Mouse (Mus musculus): ENCODE measurements at regions not wholly inside any gene's neighbourhood (a gene's known extent, or its start where the extent isn't known, plus 50 kb on each side); places are given as distances from the start of the nearest gene placed in this dataset.

DNA sequence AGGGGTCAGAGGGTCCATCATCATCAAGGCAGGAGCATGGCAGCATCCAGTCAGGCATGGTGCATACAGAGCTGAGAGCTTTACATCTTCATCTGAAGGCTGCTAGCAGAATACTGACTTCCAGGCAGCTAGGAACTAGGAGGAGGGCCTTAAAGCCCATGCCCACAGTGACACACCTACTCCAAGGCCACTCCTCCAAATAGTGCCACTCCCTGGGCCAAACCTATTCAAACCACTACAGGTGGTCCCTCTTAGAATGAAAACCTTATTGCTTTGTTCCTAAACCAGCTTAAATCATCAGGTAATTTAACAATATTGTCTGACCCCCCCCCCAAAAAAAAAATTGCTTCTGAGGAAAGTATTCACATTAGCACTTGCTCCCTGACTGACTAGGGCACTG is 190.3 kb downstream of the Zfp326 start:
- ATAC-seq (ENCODE audit: poor library complexity, severe bottlenecking), result no peak

DNA sequence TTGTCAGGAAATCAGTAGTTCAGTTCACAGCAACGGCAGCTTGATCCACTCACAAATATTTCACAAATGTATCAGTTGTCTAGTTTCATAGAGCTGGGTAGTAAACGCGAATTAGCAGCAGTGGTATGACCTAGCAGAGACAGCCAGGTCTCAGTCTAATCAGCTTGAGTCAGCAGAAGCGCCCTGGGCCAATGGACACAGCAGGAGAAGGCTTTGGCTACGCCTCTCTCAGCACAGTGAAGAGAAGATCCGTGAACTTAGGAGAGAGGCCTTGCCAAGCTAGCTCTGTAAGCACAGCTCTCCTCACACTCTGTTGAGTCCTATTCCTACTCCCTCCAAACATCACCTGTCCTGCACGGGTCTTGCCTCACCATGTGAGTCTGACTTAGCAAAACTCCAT is 188.0 kb downstream of the Zfp326 start:
- no peak for ATAC-seq (ENCODE audit: poor library complexity, severe bottlenecking)

GRCm38 (mm10) chr5:106062926-106063325 is 186.6 kb downstream of the Zfp326 start:
- ATAC-seq (ENCODE audit: poor library complexity, severe bottlenecking), result no peak

GRCm38 (mm10) chr5:106056631-106057030 is 180.3 kb downstream of the Zfp326 start:
- no peak for ATAC-seq (ENCODE audit: poor library complexity, severe bottlenecking)

GRCm38 (mm10) chr5:106055221-106055620 is 178.9 kb downstream of the Zfp326 start:
- ATAC-seq (ENCODE audit: poor library complexity, severe bottlenecking), result no peak

GRCm38 (mm10) chr5:106051026-106051425 is 174.7 kb downstream of the Zfp326 start:
- ATAC-seq (ENCODE audit: poor library complexity, severe bottlenecking), result no peak

GRCm38 (mm10) chr5:106044878-106045585 is 168.7 kb downstream of the Zfp326 start:
- no peak for ATAC-seq (ENCODE audit: poor library complexity, severe bottlenecking)

GRCm38 (mm10) chr5:106038321-106038720 is 162.0 kb downstream of the Zfp326 start:
- ATAC-seq (ENCODE audit: poor library complexity, severe bottlenecking), result no peak

- no peak for ATAC-seq (ENCODE audit: poor library complexity, severe bottlenecking)
Measured at GRCm38 (mm10) chr5:106036176-106036575, 159.8 kb downstream of the Zfp326 start.

DNA sequence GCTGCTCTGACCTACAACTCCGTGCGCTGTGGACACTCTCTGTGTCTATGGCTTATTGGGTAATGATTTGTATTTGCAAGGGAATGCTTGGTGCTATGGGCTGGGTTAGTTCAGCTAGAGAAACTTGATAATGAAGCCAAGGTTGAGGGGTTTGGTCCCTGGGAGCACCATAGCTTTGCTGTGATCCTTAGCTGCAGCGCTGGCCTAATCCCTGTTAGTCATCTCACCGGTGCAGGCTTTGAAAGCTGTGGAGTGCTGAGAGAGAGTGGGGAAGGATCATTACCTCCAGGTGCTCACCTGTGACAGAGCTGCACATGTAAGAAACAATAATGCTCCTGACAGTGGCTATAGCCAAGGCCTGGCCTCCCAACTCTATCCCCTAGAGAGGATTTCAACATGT is 156.6 kb downstream of the Zfp326 start:
- ATAC-seq (ENCODE audit: poor library complexity, severe bottlenecking), result no peak

DNA sequence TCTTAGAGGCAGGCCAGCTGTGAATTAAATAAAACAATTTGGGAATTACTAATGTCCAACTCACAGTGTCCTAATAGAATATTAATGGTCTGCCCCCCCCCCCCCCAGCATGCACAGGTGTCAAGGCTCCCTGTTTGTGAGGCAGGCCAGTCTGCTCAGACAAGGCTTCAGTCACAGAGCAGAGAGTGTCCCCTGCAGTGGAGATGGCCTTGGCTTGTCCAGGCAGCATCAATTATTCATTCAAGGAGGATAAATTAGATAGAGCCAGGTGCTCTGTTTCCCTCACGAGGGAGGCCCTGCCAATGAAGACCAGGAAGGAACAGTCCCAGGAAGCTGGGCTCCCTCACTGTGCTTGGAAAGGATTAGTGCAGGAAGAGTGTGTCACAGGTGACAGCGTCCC is 150.5 kb downstream of the Zfp326 start:
- no peak for ATAC-seq (ENCODE audit: poor library complexity, severe bottlenecking)

GRCm38 (mm10) chr5:106004292-106004917 is 128.0 kb downstream of the Zfp326 start:
- no peak for ATAC-seq (ENCODE audit: poor library complexity, severe bottlenecking)

DNA sequence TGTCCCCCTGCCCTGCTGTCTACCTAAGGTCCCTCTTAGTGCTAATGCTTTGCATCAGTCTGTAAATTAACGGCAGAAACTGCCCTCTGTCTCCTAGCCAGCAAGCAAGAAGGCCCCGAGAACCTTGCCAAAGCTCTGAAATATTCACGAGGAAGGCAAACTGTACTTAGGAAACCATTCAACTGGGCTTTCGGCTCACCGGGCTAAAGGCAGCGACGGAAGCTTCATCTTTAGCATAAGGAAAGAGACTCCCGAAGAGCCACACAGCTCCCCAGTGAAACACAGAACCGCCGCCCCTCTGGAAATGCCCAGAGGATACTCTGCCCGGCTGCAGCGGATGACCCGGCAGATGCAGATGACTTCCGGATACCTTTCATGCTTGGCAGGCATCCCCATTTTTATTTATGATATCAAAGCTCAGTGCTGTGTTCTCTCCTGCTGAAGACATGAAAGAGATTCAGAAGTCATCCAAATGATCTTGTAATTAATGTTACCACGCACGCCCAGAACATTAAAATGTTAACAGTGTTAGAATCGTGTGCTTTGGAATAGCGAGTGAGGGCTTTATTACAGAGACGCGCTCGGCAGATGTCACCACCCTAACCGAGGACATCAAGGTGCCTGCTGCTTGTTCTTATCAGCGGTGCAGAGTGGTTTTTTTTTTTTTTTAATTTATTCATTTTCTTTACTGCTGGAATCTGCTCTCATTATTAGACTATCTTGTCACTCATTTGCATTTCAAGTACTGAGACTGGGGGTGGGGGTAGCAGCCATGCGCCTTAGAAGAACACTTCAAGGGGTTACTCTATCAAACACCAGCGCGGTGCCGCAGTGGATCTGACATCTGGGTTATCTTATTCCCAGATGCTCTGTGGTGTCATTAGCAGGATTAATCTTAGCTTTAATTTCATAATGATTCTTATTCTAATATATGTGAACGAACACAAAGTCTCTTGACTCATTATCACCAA is 127.2 kb downstream of the Zfp326 start:
- no peak for ATAC-seq (ENCODE audit: poor library complexity, severe bottlenecking)

GRCm38 (mm10) chr5:106002330-106002729 is 126.0 kb downstream of the Zfp326 start:
- no peak for ATAC-seq (ENCODE audit: poor library complexity, severe bottlenecking)

DNA sequence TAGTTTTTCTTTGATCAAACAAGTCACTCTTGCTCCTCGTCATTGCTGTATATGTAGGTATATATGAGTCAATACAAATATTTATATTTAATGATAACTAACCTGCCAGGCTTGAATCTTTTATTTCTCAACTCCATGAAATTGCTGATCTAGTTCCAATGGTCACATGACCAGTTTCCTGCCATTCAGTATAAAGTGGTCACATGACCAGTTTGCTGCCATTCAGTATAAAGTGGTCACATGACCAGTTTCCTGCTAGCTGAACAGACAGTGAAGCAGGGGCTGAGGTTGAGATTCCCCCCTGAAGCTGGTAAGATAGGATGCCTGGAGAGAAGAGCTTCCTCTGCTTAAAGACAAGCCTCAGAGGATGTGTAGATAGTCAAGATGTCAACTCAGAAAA is 117.9 kb downstream of the Zfp326 start:
- no peak for ATAC-seq (ENCODE audit: poor library complexity, severe bottlenecking)

DNA sequence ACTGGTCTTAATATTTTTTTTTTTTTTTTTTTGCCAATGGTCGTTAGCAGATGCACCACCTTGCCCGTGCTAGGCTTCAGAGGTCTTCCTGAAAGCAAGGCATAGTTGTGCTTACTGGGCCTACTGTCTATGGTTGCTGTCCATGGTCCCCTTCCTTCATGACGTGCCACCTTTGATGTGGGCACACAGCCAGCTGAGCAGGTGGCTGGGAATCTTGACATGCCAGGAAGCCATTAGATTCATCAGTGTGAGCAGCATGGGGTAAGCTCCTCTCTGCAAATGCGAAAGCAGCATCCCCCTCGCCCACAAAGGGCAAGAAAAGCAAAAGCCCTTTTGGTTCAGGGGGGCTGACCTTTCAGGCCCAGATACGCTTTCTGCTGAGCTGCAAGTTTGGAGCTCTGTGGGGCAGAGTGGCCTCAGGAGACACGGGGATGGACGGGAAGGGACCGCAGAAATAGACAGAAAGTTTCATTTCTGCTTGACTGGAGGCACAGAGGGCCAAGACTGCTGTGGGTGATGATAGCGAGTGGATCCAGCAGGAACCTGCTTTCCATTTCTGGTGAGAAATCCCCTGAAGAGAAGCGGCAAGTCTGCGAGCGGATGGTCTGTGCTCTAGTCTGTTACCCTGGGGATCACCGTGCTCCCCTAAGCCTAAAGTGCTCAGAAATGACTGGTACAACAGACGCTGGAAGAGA is 116.8 kb downstream of the Zfp326 start:
- no peak for ATAC-seq (ENCODE audit: poor library complexity, severe bottlenecking)

- no peak for ATAC-seq (ENCODE audit: poor library complexity, severe bottlenecking)
Measured at GRCm38 (mm10) chr5:105990777-105991176, 114.4 kb downstream of the Zfp326 start.

GRCm38 (mm10) chr5:105986401-105986800 is 110.0 kb downstream of the Zfp326 start:
- ATAC-seq (ENCODE audit: poor library complexity, severe bottlenecking), result no peak

GRCm38 (mm10) chr5:105983131-105983530 is 106.8 kb downstream of the Zfp326 start:
- no peak for ATAC-seq (ENCODE audit: poor library complexity, severe bottlenecking)

DNA sequence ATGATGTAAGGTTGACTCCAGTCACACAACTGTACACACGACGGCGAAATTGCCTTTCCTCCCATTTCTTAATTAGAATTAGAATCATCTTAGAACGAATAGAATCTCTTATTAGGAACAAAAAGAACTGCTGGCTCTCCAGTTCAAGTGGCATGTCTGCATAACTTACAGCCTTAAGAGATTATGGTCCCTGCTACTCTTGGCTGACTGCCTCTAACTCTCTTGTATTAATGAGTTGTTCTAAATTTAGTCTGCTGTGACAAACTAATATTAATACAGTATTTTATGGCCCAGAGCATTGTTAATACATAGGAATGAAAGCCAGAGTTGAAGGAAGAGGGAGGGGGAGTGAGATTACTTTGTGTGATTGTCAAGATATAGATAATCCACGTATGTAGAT is 100.4 kb downstream of the Zfp326 start:
- no peak for ATAC-seq (ENCODE audit: poor library complexity, severe bottlenecking)

DNA sequence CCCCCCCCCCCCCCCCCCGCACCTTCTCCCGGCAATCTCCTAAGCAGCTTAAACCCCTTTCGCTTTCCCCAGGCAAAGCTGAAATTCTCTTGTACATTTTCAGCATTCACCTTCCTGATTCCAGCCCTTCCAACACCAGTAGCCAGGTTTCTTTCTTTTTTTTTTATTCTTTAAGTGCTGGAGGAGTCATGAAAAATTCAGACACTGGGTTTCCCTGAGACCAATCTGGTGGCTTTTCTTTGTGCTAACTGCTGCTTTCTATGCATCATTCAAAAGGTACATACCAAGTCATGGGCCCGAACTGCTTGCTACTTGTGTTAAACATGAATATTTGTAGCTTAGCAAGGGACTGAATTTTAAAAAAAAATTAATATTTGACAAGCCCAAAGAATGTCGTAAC is 99.7 kb downstream of the Zfp326 start:
- ATAC-seq (ENCODE audit: poor library complexity, severe bottlenecking), result no peak

Measured in megakaryocyte, adult 5-6 weeks (primary cell).